Mouse (Mus musculus): Measurements from ENCODE around the gene Lsm7. TPM values are rescaled to one million over a fixed set of nuclear protein-coding genes. Genes with fewer than 3 reads are reported as not detected.
A peak's percentile ranks its signal among the peaks of the same experiment; 100 is the strongest.

Lsm7 gene
- 150 TPM for polyA plus RNA-seq (2012; fragmentation: generic; extraction: Trizol)

DNA sequence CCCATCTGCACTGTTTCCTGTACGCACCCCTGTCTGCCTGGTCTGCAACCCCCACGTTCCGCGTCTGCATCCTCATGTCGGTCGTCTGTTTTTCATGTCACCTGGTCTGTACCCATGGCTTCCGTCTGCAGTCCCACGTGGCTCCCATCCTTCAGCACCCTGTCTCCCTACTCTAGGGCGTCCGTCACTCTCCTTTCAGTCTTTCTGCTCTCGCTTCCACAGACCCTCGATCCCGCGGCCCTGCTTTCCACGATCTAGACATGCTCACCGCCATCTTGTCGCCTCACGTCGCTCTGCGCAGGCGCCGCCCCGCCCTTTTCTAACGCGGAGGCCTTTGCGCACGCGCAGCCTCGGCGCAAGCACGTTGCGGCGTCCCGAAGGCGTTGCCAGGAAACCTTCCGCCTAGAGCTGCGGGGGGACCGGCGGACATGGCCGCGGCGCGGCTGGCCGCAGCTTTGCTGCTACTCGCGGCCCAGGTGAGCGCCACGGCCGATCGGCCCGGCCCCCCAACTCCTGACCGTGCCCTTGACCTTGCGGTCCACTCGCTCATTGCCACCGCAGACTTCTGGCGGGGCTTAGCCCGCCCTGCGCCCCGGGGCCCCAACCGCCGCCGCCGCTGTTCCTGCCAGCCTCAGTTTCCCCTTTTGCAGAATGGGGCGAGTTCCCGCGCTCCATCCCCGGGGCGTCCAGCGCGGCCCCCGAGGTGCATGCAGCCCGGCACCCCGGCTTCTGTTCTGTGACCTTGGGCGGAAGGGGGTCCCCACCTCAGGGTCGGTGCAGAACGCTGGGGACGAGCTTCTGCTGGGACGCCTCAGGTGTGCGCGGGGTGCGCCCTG, at the start of gene Lsm7, which contains the start of gene Sppl2b:
Gene Lsm7, minus strand, starts transcription at position 297 of the 836 bp plus-strand sequence.
Gene Sppl2b, plus strand, starts transcription at position 363 of the 836 bp plus-strand sequence.
- Histone ChIP-seq H3K36me3 (ENCODE audit: control insufficient read depth, insufficient read depth) (no peaks in the 10 kb centered on the region), H3K4me2 (ENCODE audit: low read depth) (peak within 1 kb of the TSS; percentile 93), H3K79me2 (ENCODE audit: control insufficient read depth, insufficient read depth) (peaks cover 24% of the 10 kb centered on the region), H3K27me3 (ENCODE audit: control insufficient read depth, insufficient read depth, insufficient read length) (no peaks in the 10 kb centered on the region), H3K4me3 (peak within 1 kb of the TSS; percentile 74), H3ac (ENCODE audit: control insufficient read depth, insufficient read length) (peak within 1 kb of the TSS; percentile 49)
- TF ChIP-seq MYOG (IDR thresholded peaks at IDR 0.05; ENCODE audit: control insufficient read depth in 1 of 3, insufficient read depth in 1 of 3, insufficient read length in 2 of 3, low read depth in 2 of 3), result no peak
- peak in 1 of 3 experiments; percentile 39 for TF ChIP-seq MYOD1 (IDR thresholded peaks at IDR 0.05; ENCODE audit: control insufficient read depth in 1 of 3, insufficient read length in 2 of 3, low read depth in 2 of 3)
- TF ChIP-seq POLR2A (IDR thresholded peaks at IDR 0.05; ENCODE audit: insufficient read length, low read depth), result peak; percentile 83
- no peak for TF ChIP-seq REST (IDR thresholded peaks at IDR 0.05; ENCODE audit: insufficient read depth, insufficient read length)
- TF ChIP-seq POLR2AphosphoS2 (IDR thresholded peaks at IDR 0.05; ENCODE audit: insufficient read length, low read depth), result peak; percentile 84
- no peak for TF ChIP-seq USF1 (IDR thresholded peaks at IDR 0.05; ENCODE audit: low read depth)

DNA sequence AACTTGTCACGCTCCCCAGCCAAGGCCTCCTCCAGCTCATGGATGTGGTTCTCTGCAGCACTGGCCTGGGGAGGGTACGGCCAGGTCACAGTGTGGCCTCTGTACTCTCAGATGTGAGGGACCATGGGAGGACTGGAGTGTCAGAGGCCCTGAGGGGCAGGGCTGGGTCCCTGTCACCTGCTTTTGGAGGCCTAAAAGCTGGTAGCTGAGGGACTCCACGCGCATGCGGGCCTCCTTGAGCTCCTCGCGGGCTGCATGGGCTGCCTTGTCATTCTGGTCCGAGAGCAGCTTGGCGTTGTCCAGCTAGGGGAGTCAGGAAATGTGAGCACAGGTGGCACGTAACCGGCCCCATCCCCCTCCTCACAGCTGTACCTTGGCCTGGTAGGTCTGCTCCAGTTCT, 49.7 kb upstream of the Lsm7 start:
- H3ac ChIP-seq (ENCODE audit: control insufficient read depth, insufficient read length), result no peak overlapping the region
- peaks cover 5% of the 10 kb centered on the region for H3K36me3 ChIP-seq (ENCODE audit: control insufficient read depth, insufficient read depth)
- H3K4me3 ChIP-seq, result no peak overlapping the region
- H3K79me2 ChIP-seq (ENCODE audit: control insufficient read depth, insufficient read depth), result peaks cover 5% of the 10 kb centered on the region
- no peaks in the 10 kb centered on the region for H3K27me3 ChIP-seq (ENCODE audit: control insufficient read depth, insufficient read depth, insufficient read length)
- H3K4me2 ChIP-seq (ENCODE audit: low read depth), result no peak overlapping the region
- TF ChIP-seq SRF (IDR thresholded peaks at IDR 0.05; ENCODE audit: control insufficient read depth, insufficient read length, low read depth) (no peak), POLR2AphosphoS2 (IDR thresholded peaks at IDR 0.05; ENCODE audit: insufficient read length, low read depth) (peak; percentile 26)

DNA sequence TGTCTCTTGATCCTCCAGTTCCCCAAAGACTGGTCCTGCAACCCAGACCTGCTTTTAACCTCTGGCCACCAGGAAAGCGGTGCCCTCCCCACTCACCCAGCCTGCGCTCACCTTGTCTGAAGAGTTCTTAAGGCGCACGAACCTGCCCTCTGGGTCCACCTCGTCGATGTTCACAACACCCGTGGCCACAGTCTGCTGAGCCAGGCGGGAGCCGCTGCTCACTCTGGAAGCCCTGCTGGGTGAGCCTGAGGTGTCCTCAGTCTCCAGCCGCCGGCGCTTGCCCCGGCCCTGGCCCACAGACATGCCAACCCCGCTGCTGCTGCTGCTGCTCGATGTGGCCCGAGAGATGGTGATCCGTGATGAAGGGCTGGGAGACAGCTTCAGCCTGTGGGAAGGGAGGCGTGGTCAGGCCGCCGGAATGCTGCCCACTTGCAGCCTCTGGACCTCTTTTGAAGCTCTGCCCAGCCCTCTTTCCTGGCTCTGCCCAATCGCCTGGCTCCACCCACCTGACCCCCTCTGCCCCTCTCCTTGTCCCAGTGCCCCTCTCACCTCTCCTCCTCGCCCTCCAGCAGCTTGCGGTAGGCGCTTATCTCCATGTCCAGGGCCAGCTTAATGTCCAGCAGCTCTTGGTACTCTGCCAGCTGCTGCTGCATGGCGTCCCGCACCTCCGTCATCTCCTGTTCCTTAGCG, 49.1 kb upstream of the Lsm7 start:
- H3K27me3 ChIP-seq (ENCODE audit: control insufficient read depth, insufficient read depth, insufficient read length), result no peaks in the 10 kb centered on the region
- peaks cover 11% of the 10 kb centered on the region for H3K79me2 ChIP-seq (ENCODE audit: control insufficient read depth, insufficient read depth)
- no peak overlapping the region for H3ac ChIP-seq (ENCODE audit: control insufficient read depth, insufficient read length)
- H3K4me3 ChIP-seq, result no peak overlapping the region
- no peak overlapping the region for H3K4me2 ChIP-seq (ENCODE audit: low read depth)
- peaks cover 5% of the 10 kb centered on the region for H3K36me3 ChIP-seq (ENCODE audit: control insufficient read depth, insufficient read depth)
- TF ChIP-seq CEBPB (IDR thresholded peaks at IDR 0.05; ENCODE audit: insufficient read depth, poor library complexity, severe bottlenecking), result no peak
- TF ChIP-seq MYOD1 (IDR thresholded peaks at IDR 0.05; ENCODE audit: control insufficient read depth in 1 of 3, insufficient read length in 2 of 3, low read depth in 2 of 3), result no peak
- no peak for TF ChIP-seq SRF (IDR thresholded peaks at IDR 0.05; ENCODE audit: control insufficient read depth, insufficient read length, low read depth)
- TF ChIP-seq E2F4 (IDR thresholded peaks at IDR 0.05; ENCODE audit: insufficient read depth), result no peak
- TF ChIP-seq POLR2AphosphoS2 (IDR thresholded peaks at IDR 0.05; ENCODE audit: insufficient read length, low read depth), result no peak
- no peak for TF ChIP-seq MAX (IDR thresholded peaks at IDR 0.05; ENCODE audit: low read depth)
- no peak for TF ChIP-seq TCF3 (IDR thresholded peaks at IDR 0.05; ENCODE audit: insufficient read length, low read depth)
- TF ChIP-seq TCF12 (IDR thresholded peaks at IDR 0.05; ENCODE audit: insufficient read depth, poor library complexity, severe bottlenecking), result no peak
- no peak for TF ChIP-seq POLR2A (IDR thresholded peaks at IDR 0.05; ENCODE audit: insufficient read length, low read depth)
- TF ChIP-seq MYOG (IDR thresholded peaks at IDR 0.05; ENCODE audit: control insufficient read depth in 1 of 3, insufficient read depth in 1 of 3, insufficient read length in 2 of 3, low read depth in 2 of 3), result no peak
- no peak for TF ChIP-seq USF1 (IDR thresholded peaks at IDR 0.05; ENCODE audit: low read depth)
- TF ChIP-seq REST (IDR thresholded peaks at IDR 0.05; ENCODE audit: insufficient read depth, insufficient read length), result no peak

DNA sequence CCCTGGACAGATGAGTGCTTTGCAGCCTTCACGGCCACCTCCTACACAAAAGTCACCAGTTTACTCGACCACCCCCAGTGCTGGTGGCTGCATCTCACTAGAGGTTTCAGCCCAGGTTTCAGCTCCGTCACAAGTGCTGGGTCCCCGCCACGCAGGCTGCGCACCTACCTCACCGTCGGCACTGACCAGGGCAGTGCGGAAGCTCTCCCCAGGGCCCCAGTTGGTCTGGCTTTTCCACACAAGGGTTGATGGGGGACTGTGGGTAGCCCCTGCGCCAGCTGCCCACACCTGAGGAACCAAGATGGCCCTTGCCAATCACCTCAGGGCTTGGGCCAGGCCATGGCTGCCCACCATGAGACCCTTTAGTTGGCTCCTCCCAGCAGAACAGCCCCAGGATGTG, 48.3 kb upstream of the Lsm7 start:
- Histone ChIP-seq H3K36me3 (ENCODE audit: control insufficient read depth, insufficient read depth) (peaks cover 5% of the 10 kb centered on the region), H3ac (ENCODE audit: control insufficient read depth, insufficient read length) (no peak overlapping the region), H3K79me2 (ENCODE audit: control insufficient read depth, insufficient read depth) (peaks cover 13% of the 10 kb centered on the region), H3K27me3 (ENCODE audit: control insufficient read depth, insufficient read depth, insufficient read length) (no peaks in the 10 kb centered on the region), H3K4me2 (ENCODE audit: low read depth) (no peak overlapping the region), H3K4me3 (no peak overlapping the region)
- TF ChIP-seq MYOG (IDR thresholded peaks at IDR 0.05; ENCODE audit: control insufficient read depth in 1 of 3, insufficient read depth in 1 of 3, insufficient read length in 2 of 3, low read depth in 2 of 3), result no peak
- TF ChIP-seq MYOD1 (IDR thresholded peaks at IDR 0.05; ENCODE audit: control insufficient read depth in 1 of 3, insufficient read length in 2 of 3, low read depth in 2 of 3), result no peak
- no peak for TF ChIP-seq MAX (IDR thresholded peaks at IDR 0.05; ENCODE audit: low read depth)
- TF ChIP-seq CEBPB (IDR thresholded peaks at IDR 0.05; ENCODE audit: insufficient read depth, poor library complexity, severe bottlenecking), result no peak
- TF ChIP-seq POLR2AphosphoS2 (IDR thresholded peaks at IDR 0.05; ENCODE audit: insufficient read length, low read depth), result no peak
- no peak for TF ChIP-seq REST (IDR thresholded peaks at IDR 0.05; ENCODE audit: insufficient read depth, insufficient read length)
